Mouse (Mus musculus) liver (tissue): ENCODE data around the gene Pik3cg.
A peak's percentile ranks its signal among the peaks of the same experiment; 100 is the strongest.

Experiments
- DNase-seq: peaks from one replicate; pipeline ENCODE4 v3.0.0-alpha.2; 2020; ENCODE audit warnings: mixed read lengths

Gene Pik3cg

DNA sequence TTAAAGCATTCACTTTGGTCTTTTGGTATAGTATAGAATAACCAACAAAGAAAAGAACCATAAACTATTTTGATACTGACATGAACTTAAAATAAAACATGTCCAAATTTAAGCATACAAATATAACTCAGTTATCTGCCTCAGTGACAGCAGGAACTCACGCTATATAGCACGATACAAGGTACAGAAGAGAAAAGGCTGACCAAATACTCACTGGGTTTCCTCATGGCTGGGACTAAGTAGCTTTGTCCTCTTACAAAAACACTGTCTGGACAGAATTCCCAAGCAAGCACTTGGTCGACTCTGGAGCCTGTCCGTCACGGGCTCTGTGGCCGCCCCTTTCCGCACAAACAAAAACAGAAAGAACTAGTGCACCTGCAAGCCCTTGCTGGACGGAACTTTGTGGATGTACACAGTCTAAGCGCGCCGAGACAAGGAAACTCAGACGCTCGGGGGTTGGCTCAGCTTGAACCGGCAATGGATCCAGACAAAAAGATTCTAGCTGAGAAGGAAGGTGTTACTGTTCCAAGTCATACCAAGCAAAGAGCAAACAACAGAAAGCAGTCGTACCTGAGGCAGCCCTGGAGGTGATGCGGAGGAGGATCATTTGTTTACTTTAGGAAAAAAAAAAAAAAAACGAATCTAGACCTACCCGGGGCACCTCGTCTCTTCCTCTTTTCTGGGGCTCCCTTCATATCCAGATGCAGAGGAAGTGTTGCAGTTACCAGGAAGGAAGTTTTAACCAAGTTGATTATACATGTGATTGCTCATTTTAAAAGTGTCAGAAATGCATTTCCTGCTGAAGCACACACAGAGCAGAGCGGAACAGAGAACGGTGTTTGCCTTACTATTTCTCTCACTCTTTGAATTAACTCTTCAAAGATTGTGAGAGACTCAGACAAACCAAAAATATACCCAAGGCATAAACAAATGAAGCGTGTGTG, at the start of gene Pik3cg:
TSS of gene Pik3cg (minus strand) at position 712 of the 944 bp plus-strand sequence.
- DNase-seq = peak; percentile 59

DNA sequence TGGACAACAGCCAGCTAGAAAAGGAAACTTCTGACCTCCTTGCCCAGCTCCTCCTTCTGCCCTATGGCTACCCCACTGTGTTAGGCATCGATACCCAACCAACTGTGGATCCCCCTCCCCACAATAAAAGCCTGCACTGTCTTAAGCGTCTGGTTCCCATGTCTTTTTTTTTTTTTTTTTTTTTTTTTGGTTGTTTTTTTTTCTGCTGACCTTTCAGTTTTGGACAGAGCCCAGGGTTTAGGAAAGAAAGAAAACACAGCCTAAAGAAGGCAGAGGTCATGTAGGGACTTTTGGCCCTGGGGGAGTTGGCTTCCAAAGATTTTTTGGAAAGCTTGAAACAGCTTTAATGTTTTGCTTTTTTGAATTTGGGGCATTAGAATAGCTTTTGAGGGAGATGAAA, 40.0 kb upstream of the Pik3cg start:
- no peak for DNase-seq

DNA sequence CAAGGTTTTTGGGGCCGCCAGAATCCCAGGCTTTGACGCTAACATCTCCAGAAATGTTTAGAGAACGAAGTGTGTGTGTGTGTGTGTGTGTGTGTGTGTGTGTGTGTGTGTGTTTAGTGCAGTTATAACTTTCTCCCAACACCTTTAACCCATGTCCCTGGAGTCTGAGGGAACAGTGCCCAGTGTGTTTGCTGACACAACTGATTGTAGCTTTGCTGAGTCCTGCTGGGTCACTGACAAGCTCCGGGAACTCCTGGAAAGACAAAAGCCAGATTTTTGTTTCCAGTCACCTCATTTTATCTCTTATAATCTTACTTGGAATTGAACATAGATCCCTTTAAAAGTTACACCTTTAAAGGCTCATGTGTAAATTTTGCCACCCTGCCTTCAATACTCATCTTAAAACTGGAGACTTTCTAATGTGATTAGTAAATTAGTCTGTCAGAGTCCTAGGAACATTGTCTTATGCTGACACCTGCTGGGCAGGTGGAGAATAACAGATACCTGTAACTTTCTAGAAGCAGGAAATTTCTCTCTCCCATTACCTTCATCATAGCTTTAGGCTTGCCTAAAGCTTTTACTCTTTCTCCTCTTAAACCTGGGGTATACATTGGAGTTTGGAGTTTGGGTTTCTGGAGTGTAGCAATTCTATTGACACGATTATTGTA, 37.2 kb upstream of the Pik3cg start:
- DNase-seq = peak; percentile 49

DNA sequence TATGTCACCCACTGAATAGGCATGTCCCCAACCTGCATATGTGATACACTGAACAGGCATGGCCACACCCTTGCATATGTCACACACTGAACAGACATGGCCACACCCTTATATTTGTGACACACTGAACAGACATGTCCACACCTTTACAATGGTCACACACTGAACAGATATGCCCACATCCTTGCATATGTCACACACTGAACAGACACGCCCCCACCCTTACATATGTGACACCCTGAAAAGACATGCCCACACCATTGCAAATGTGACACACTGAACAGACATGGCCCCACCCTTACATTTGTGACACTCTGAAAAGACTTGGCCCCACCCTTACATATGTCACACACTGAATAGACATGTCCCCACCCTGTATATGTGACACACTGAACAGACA, 35.1 kb upstream of the Pik3cg start:
- DNase-seq = no peak

DNA sequence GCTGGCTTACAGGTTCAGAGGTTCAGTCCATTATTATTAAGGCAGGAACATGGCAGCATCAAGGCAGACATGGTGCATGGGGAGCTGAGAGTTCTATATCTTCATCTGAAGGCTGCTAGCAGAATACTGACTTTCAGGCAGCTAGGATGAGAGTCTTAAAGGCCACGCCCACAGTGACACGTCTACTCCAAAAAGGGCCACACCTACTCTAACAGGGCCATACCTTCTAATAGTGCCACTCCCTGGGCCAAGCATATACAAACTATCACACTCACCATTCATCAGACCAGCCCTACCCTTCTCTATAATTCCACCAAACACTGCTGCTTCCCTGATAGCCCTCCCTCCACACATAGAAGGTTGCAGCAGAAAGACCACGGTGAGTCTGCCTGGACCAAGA, 30.7 kb upstream of the Pik3cg start:
- DNase-seq = peak; percentile 58

DNA sequence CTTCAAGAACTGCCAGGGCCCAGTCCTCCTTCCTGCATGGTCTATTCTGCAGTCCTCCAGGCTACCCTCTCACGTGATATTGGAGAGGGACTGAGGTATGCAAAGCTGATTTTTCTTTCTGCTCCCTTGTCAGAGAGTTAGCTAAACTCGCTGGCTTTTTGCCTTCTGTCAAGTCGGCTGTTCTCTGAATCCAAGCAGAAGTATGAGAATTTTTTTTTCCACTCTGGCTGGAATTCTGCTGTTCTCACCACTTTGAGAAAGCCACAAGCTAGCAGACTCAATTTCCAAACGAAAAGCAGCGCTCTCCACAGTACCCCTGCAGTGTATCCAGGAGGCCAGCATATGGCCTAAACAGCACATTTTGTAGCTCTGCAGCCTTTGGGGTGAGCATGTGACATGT, 30.0 kb upstream of the Pik3cg start:
- DNase-seq = no peak

DNA sequence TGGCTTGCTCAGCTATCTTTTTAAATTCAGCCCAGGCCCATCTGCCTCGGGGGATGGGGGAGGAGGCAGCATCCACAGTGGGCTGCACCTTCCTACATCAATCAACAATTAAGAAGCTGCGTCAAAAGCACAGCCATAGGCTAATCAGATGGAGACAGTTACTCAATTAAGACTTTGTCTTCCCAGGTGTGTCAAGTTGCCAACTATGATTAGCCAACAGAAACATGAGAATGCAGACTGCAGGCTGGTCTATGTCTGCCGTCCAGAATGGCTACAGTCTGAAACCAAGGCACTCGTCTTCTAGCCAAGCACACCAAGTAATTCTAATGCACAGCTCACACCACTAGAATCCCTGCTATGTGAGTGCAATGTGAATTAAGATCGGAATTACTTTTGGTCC, 29.4 kb upstream of the Pik3cg start:
- no peak for DNase-seq

DNA sequence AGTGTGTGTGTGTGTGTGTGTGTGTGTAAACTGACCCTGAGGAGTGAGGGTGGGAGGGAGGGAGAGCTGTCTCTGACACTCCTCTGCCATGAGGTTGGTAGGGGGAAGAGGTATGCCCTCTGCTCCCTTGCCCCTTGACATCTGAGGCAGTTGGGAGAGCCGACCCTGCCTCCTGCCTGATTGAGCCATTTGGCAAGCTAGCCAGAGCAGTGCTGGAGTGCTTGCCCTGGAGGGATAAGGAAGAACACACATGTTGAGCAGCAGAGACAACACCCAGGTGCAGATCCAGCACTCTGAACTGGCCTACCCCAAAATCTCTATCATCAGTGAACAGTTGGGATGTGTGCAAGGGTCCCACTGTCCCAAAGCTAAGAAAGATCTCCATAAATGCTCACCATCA, 28.7 kb upstream of the Pik3cg start:
- DNase-seq = no peak

DNA sequence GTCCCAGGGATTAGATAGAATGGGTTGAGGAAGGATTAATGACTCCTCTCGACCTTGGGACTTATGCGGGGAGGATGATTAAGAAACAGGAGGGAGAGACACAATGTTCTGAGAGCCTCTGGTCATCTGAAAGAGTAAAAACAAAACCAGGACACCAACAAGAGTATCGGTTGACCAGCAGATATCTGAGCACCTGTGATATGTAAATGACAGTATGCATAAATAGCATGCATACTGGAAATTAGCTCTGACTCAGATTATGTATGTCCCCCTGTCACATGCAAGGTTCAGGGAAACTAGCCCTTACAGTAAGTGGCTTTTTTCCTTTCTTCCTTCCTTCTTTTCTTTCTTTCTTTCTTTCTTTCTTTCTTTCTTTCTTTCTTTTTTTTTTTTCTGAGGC, 28.0 kb upstream of the Pik3cg start:
- no peak for DNase-seq

DNA sequence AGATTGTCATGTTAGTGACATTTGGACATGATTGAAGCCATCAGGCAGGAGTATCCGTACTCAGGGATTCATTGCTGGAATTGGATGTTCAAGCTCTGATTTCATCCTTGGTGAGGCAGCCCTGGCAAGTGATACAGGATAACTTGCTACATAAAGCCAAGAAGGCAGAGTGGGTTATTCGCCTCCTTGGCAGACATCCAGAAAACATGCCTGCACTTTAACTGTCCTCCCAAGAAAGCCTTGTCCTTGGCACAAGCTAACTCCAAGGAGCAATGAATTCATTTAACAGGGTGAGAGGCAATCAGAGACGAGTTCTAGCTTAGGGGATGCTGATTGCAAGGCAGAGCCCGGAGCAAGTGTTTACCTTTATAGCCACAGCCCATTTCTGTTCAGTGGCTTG, 25.4 kb upstream of the Pik3cg start:
- no peak for DNase-seq

DNA sequence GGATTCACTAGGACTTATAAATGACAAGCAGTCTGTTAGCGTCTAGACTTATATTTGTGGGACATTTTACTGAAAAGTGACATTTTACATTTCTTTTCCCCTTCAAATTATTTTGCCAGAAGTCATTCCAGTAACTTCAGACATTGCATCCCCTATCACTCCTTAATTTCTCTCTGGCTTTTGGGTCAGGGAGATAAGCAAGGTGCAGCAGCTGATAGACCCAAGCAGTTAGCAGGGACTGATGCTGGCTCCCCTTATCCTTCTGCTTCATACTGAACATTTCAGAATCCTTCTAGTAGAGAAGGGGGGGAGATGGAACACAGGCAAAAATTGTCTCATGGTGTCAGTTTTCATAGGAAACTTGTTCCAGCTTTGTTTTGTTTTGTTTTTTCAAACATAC, 22.9 kb upstream of the Pik3cg start:
- peak; percentile 63 for DNase-seq

DNA sequence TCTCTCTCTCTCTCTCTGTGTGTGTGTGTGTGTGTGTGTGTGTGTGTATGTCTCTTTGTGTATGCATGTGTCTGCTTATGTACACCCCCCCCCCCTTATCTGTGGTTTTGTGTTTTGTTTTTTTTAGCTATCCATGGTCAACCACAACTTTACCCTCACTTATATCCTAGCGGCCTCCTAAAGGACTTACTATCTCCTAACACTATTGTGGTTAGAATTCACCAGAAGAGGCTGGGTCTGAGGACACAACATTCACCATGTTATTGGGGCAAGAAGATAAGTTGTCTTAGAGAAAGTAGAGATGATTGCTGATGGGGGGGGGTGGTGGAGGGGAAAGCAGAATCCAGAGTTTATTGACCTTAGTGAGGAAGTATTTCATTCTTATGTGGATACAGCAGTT, 15.2 kb upstream of the Pik3cg start:
- DNase-seq = no peak

DNA sequence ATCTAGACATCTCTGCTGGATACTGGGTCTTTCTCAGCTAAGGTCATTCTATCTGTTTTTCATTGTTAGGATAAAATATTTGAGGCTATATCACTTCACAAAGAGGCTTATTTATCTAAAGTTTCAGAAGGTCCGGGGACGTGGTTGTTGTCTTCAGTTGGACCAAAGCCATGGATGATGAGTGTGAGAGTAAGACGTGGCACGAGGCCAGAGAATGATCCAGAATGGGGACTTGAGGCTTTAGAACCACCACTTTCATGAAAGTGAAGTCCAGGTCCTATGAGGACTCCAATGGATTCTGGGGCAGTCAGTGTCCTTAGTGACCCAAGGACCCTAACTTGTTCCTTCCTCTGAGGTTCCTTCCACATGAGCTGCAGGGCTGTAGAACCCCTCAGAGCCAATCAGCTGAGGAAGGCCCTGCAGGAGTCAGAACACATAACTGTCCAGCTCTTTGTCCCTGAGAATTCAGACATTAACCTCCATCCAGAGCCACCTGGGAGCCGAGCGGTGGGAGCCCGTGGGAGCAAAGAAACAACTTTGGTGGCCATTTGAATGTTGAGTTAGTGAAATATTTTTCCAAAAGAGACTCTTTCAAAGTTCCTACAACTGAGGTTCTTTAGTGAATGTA, 14.4 kb upstream of the Pik3cg start:
- no peak for DNase-seq

DNA sequence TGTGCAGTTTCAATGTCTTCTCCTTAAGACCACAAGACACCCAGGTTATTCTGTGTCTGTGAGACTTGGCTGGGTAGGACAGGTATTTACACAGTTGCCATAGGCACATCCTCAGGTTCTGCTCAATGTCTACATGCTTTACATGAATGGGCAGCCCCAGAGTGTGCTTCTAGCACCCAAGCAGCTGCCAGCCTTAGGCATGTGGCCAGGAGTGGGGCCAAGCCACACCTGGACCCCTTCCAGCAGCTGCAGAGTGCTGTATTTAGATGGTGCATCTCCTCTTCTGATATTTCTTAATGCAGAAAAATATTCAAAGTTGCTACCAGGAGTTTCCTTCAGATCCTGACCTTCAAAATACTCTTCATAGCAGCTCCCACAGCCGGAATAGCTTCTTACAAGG, 11.9 kb upstream of the Pik3cg start:
- no peak for DNase-seq

DNA sequence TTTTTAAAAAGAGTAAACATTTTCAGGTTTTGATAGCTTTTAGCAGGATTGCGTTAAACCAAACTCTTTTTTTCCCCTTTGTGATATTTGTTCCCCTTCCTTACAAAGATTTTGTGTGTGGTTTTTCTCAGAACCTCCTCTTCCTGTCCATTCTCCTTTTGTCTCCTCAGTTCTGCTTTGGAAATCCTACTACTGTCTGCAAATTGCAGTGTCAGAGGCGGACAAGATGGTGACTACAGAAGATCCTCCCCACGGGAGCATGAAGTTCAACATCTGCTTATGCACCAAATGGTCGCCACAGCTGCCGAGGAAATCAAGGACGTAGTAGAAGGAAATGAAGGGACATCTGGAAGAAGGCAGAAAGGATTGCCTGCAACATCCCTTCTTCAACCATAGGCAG, 6.7 kb upstream of the Pik3cg start:
- DNase-seq = no peak

DNA sequence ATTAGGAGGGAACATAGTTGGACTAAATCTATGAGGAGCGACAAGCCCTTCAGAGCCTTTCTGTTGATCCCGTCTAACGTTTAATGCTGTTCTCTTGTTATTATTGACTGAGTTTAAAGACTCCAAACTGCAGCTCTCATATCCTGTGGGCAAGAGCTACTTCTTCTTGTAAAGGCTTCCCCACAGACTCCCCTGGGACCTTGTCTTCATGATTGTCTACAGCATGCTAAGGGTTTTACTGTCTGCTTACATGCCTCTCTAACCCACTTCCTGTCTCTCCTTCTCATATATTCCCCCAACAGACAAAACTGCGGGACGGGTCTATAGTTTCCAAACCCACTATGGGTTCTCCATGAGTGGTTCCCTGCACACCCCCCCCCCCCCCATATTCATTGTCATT, 4.2 kb upstream of the Pik3cg start:
- DNase-seq = no peak

DNA sequence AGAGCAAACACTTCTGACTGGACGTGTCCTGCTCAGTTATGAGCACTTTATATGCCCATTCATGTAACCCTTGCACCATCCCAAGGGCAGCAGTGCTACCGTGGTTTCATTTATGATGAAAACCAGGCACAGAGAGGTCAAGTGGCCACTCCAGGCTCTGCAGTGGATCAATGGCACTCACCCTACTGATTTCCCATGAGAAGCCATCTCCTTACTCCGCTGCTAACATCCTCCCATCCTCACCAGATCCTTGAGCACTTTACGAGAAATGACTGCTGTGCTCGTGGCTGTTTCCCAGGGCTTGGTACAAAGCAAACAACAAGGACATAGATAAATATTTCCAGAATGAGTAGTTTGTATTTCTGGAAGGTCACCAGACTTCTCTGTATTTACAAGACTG, 3.7 kb upstream of the Pik3cg start:
- DNase-seq = no peak

DNA sequence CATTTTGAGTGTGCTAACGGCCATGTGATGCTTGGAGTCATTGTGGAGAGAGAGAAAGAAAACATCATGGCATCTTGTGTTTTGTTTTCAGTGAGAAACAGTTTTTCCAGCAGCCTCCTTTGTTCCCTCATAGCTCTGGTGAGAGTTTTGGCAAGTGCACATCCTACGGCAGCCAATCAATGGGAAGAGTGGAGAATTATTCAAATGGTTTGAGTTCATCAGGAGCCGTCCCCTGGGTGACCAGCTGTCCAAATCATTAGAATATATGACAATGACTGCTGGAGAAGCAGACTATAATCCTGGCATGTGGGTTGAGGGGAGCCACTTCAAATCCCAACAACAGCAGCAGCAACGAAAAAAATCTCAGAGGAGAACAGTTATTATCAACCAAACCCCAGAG, 2.8 kb upstream of the Pik3cg start:
- no peak for DNase-seq

DNA sequence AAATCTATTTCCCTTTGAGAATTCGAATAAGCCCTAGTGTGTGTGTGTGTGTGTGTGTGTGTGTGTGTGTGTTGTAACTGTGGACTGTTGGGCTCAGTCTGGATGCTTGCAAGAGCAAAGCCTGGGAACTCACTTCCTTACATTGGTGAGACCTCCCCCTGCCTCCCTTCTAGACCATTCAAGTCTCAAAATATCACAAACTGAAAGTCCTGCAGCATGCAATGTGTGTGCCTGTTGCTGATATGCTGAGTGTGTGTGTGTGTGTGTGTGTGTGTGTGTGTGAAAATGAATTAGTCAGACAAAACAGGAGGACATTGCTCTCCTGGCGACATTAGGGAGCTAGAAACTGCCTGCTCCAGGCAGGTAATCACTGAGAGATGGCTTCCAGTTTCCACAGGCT, 492 bp upstream of the Pik3cg start:
- DNase-seq = peak; percentile 10

DNA sequence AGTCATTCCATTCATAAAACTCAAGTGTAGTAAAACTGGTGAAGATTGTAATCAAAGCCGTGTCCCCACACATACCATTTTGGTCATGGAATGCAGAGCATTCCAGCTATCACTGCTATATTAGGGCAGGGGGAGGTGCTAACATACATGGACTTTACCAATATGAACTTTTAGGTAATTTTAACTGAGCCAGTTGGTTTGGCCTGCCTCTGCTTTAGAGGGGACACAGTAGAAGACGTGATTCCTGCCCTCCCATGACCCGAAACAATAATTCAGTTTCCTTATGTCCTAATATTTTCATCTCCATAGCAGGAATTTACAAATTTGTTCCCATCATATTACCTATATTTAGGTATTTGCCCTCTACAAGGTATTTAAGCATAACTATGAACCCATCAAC, 1.3 kb downstream of the Pik3cg start:
- DNase-seq = no peak

DNA sequence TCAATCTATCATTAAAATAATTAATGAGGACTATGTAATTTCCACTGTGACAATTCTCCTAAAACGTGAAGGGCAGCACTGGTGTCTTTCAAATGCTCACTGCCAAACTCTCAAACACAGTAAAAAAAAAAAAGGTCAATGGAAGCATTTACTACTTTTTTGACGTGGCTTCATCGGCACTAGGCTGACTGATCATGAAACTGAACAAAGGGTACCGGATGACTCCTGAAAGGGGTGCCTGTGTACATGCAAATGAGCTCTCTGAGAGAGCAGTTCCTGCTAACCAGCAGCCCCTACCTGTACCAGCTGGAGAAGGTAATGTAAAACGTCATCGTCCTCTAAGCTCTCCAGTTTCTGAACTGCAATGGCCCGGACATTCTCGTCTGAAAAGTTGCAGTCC, 4.8 kb downstream of the Pik3cg start:
- DNase-seq = no peak

DNA sequence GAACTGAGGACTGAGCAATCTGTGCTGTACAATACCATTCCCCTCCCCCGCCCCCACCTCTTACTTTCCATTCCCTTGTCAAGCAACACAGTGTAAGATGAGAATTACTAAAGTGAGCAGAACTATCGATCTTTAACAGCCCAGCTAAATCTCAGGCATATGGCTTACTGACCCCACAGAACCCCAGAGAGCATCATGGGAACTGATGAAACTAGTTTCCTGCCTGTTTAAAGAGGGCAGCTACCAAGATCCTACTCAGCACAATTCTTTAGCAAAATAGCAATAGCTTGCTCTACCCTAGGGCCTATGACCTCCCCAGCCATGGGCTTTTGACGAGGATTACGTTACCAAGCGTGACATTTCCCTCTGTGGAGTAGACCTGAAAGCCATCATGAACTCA, 5.9 kb downstream of the Pik3cg start:
- DNase-seq = no peak

DNA sequence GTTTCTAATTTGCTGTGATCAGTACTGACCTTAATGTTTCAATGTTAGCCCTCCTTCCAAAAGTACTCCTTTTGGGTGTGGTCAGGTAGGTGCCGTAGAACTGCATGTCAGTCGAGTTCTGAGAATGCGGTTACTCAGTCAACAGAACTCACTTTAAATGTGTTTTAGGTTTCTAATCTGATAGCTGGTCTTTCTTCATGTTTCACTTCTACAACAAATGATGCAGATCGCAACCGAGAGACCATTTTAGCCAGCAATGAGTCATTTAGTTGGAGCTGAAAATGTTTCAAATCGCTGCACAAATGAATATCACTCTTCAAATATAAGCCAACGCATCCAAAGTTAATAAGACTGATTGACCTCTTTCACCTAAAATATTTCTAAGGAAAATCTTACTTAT, 6.5 kb downstream of the Pik3cg start:
- DNase-seq = no peak

DNA sequence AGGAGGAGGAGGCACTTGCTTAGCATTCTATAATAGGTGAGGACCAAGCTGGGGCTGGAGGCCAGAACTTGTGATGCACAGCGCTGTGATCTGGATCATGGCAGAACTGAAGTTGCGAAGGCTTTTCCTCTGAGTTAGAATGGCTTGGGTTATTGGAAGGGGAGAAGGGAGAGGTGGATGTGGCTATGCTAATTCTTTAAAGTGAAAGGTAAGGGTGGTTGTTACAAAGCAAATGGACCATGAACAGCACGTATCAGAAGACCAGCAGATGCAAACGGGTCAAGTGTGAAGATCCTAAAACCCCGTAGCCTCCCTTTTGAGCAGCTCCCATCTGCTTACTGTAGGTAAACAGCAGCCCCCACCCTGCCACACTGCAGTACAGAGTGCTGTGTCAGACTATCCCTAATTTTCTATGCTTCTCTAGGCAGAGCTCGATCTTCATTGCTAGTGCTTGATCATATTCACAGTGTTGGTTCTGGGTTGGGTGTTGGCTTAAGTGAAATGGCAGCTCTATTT, 7.3 kb downstream of the Pik3cg start:
- no peak for DNase-seq
